ENCODE assay signal across 8 mouse cellular contexts in genomic region chrX:134686739-134687171, GRCm38 (mm10). TPM values are rescaled to one million over a fixed set of nuclear protein-coding genes. Genes with fewer than 3 reads are reported as not detected.
DNase-seq lines count a peak whose midpoint lies in the region; ATAC-seq and TF ChIP-seq lines count a peak whose summit lies in the region.

No protein-coding gene starts in this region.

- TF ChIP-seq POLR2A in spleen, adult 2 months (IDR thresholded peaks at IDR 0.05; ENCODE audit: low read depth, low read length), result no peak

- H3K4me1 ChIP-seq in spleen, adult 2 months (ENCODE audit: control insufficient read depth, insufficient read depth, insufficient read length), result no peaks in the 10 kb centered on the region
- peaks cover 13% of the 10 kb centered on the region for H3K4me1 ChIP-seq in forebrain, embryonic 13.5 days
- H3K4me1 ChIP-seq in intestine, embryonic 14.5 days (replicated peaks; ENCODE audit: control insufficient read depth, insufficient read depth, low read length), result no peaks in the 10 kb centered on the region
- H3K4me1 ChIP-seq in liver, embryonic 15.5 days (replicated peaks), result no peaks in the 10 kb centered on the region
- 0 out of 2 replicates have a peak, but pooled peaks cover 4% of the 10 kb centered on the region for H3K4me1 ChIP-seq in neural tube, embryonic 14.5 days (ENCODE audit: control insufficient read depth, insufficient read depth, low read length)

- peak overlapping the region; percentile 63 for H3K4me2 ChIP-seq in forebrain, embryonic 13.5 days
- H3K4me2 ChIP-seq in intestine, embryonic 14.5 days (ENCODE audit: low read length), result peak overlapping the region; percentile 42
- peak overlapping the region; percentile 56 for H3K4me2 ChIP-seq in liver, embryonic 15.5 days
- peak overlapping the region; percentile 59 for H3K4me2 ChIP-seq in neural tube, embryonic 14.5 days (ENCODE audit: low read depth, low read length)

- H3K4me3 ChIP-seq in spleen, adult 2 months (ENCODE audit: extremely low read depth, insufficient read depth, insufficient read length), result peak overlapping the region; percentile 65
- H3K4me3 ChIP-seq in forebrain, embryonic 13.5 days, result peak overlapping the region; percentile 53
- peak overlapping the region; percentile 47 for H3K4me3 ChIP-seq in intestine, embryonic 14.5 days (ENCODE audit: low read depth, low read length)
- peak overlapping the region; percentile 34 for H3K4me3 ChIP-seq in liver, embryonic 15.5 days (replicated peaks)
- peak overlapping the region; percentile 43 for H3K4me3 ChIP-seq in neural tube, embryonic 14.5 days (ENCODE audit: low read depth, low read length)

- DNase-seq in spleen, adult 2 months (ENCODE audit: low read depth in 1 of 2, low spot score in 2 of 2), result no peak
- no peak for DNase-seq in spleen, postnatal 4 days (ENCODE audit: low spot score in 2 of 2)
- peak; percentile 58 for DNase-seq in brain, adult 2 months (ENCODE audit: low read depth, low spot score)
- peak; percentile 71 for DNase-seq in intestine, embryonic 14.5 days (ENCODE audit: low spot score)
- DNase-seq in urinary bladder, postnatal 10 days (ENCODE audit: low spot score), result no peak

- no peaks in the 10 kb centered on the region for H3K36me3 ChIP-seq in spleen, adult 2 months (ENCODE audit: control insufficient read depth, insufficient read depth, low read length)
- peaks cover 35% of the 10 kb centered on the region for H3K36me3 ChIP-seq in forebrain, embryonic 13.5 days (ENCODE audit: poor library complexity, severe bottlenecking)
- H3K36me3 ChIP-seq in intestine, embryonic 14.5 days (ENCODE audit: control insufficient read depth, insufficient read depth, low read length), result peaks cover 30% of the 10 kb centered on the region
- H3K36me3 ChIP-seq in liver, embryonic 15.5 days (replicated peaks), result no peaks in the 10 kb centered on the region
- peaks cover 9% of the 10 kb centered on the region; the same call in 1 of the 2 replicates for H3K36me3 ChIP-seq in neural tube, embryonic 14.5 days (ENCODE audit: control insufficient read depth, insufficient read depth, low read length)

- TF ChIP-seq CTCF in spleen, adult 2 months (IDR thresholded peaks at IDR 0.05; ENCODE audit: extremely low read depth, insufficient read depth, insufficient read length, insufficient replicate concordance), result no peak

- H3K9ac ChIP-seq in forebrain, embryonic 13.5 days, result peak overlapping the region; percentile 72
- peak overlapping the region; percentile 63 for H3K9ac ChIP-seq in intestine, embryonic 14.5 days (ENCODE audit: low read length)
- no peak overlapping the region for H3K9ac ChIP-seq in liver, embryonic 15.5 days
- peak overlapping the region; percentile 63 for H3K9ac ChIP-seq in neural tube, embryonic 14.5 days (replicated peaks; ENCODE audit: low read depth, low read length)

- whole genome bisulfite sequencing in spleen, adult 2 months, result 24% methylated on average over 16 of the region's 16 CpGs
- 8% methylated on average over 16 of the region's 16 CpGs for WGBS in forebrain, embryonic 13.5 days
- 15% methylated on average over 15 of the region's 16 CpGs for WGBS in intestine, embryonic 14.5 days
- 17% methylated on average over 15 of the region's 16 CpGs for WGBS in liver, embryonic 15.5 days (ENCODE audit: insufficient replicate concordance)
- 11% methylated on average over 16 of the region's 16 CpGs for WGBS in neural tube, embryonic 14.5 days

- H3K27ac ChIP-seq in spleen, adult 2 months (ENCODE audit: insufficient read depth, low read length), result no peak overlapping the region
- peak overlapping the region; percentile 89 for H3K27ac ChIP-seq in forebrain, embryonic 13.5 days
- H3K27ac ChIP-seq in intestine, embryonic 14.5 days (ENCODE audit: low read depth), result peak overlapping the region; percentile 87
- H3K27ac ChIP-seq in liver, embryonic 15.5 days (replicated peaks), result no peak overlapping the region
- peak overlapping the region; percentile 85 for H3K27ac ChIP-seq in neural tube, embryonic 14.5 days (ENCODE audit: low read depth, low read length)

- no peaks in the 10 kb centered on the region for H3K27me3 ChIP-seq in spleen, adult 2 months (ENCODE audit: control insufficient read depth, insufficient read depth, low read length)
- H3K27me3 ChIP-seq in forebrain, embryonic 13.5 days, result no peaks in the 10 kb centered on the region
- H3K27me3 ChIP-seq in intestine, embryonic 14.5 days (replicated peaks; ENCODE audit: control insufficient read depth, insufficient read depth, low read length), result no peaks in the 10 kb centered on the region
- peaks cover 19% of the 10 kb centered on the region for H3K27me3 ChIP-seq in liver, embryonic 15.5 days
- no peaks in the 10 kb centered on the region for H3K27me3 ChIP-seq in neural tube, embryonic 14.5 days (ENCODE audit: control insufficient read depth, insufficient read depth, low read length)

- H3K9me3 ChIP-seq in forebrain, embryonic 13.5 days (replicated peaks), result no peaks in the 10 kb centered on the region
- no peaks in the 10 kb centered on the region for H3K9me3 ChIP-seq in intestine, embryonic 14.5 days (ENCODE audit: control insufficient read depth, low read length)
- no peaks in the 10 kb centered on the region for H3K9me3 ChIP-seq in liver, embryonic 15.5 days (replicated peaks)
- H3K9me3 ChIP-seq in neural tube, embryonic 14.5 days (ENCODE audit: control insufficient read depth, low read length), result no peaks in the 10 kb centered on the region

- ATAC-seq in forebrain, embryonic 13.5 days, result peak; percentile 42
- peak; percentile 65 for ATAC-seq in intestine, embryonic 14.5 days (replicated peaks; ENCODE audit: low FRiP score, low TSS enrichment, low read depth)
- ATAC-seq in liver, embryonic 15.5 days (ENCODE audit: insufficient read depth), result no peak
- ATAC-seq in neural tube, embryonic 14.5 days (ENCODE audit: low read depth), result peak; percentile 49; the same call in 1 of the 2 replicates

RNA-seq across cellular contexts. Expression of gene Armcx4, which starts 0.4 kb away (rescaled TPM):
- polyA plus RNA-seq in spleen, adult 2 months (2012; rRNA removed), result 0.28 and 0.39 TPM in 2 replicates
- 8.8 and 9.6 TPM in 2 replicates for polyA plus RNA-seq in forebrain, embryonic 13.5 days (2015; fragmentation: Nextera tagmentation; extraction: Ambion mirVana)
- polyA plus RNA-seq in intestine, embryonic 14.5 days (2014; fragmentation: Nextera tagmentation; extraction: Ambion mirVana), result 4.3 and 4.6 TPM in 2 replicates
- 0.32 and 0.33 TPM in 2 replicates for polyA plus RNA-seq in liver, embryonic 15.5 days (2015; fragmentation: Nextera tagmentation; extraction: Ambion mirVana)
- 6.0 and 7.1 TPM in 2 replicates for polyA plus RNA-seq in neural tube, embryonic 14.5 days (2014; fragmentation: Nextera tagmentation; extraction: Ambion mirVana)

RNA-seq across cellular contexts. Expression of gene Armcx1, which starts 31.0 kb away (rescaled TPM):
- 0.46 and 1.1 TPM in 2 replicates for polyA plus RNA-seq in spleen, adult 2 months (2012; rRNA removed)
- polyA plus RNA-seq in forebrain, embryonic 13.5 days (2015; fragmentation: Nextera tagmentation; extraction: Ambion mirVana), result 57.1 and 62.3 TPM in 2 replicates
- polyA plus RNA-seq in intestine, embryonic 14.5 days (2014; fragmentation: Nextera tagmentation; extraction: Ambion mirVana), result 40.7 and 44.5 TPM in 2 replicates
- polyA plus RNA-seq in liver, embryonic 15.5 days (2015; fragmentation: Nextera tagmentation; extraction: Ambion mirVana), result 4.9 and 5.7 TPM in 2 replicates
- polyA plus RNA-seq in neural tube, embryonic 14.5 days (2014; fragmentation: Nextera tagmentation; extraction: Ambion mirVana), result 85.4 and 94.6 TPM in 2 replicates

Comparison
In these comparisons a context has a peak if more than half of its experiments do, and no peak if none do; other contexts are left out.
1. DNase-seq: peak in brain, adult 2 months (single experiment) and intestine, embryonic 14.5 days (single experiment); none in spleen, adult 2 months (0 of 2), spleen, postnatal 4 days (0 of 2) and urinary bladder, postnatal 10 days (single experiment).
2. H3K27ac ChIP-seq: peak in forebrain, embryonic 13.5 days (single experiment), intestine, embryonic 14.5 days (single experiment) and neural tube, embryonic 14.5 days (single experiment); none in spleen, adult 2 months (single experiment) and liver, embryonic 15.5 days (single experiment).
3. Peak in every context shown above with its lines, with median percentiles within 50 percentile points of each other: H3K4me3 ChIP-seq and H3K4me2 ChIP-seq.